Mouse (Mus musculus) C2C12 (cell line): ENCODE measurements around the gene Ubald2.

ENCODE experiments used
- CTCF ChIP-seq: IDR thresholded peaks from one replicate; pipeline ENCODE4 v1.5.1; 2011; ENCODE audit not compliant: control insufficient read depth, insufficient read depth, insufficient read length
- MAX ChIP-seq: IDR thresholded peaks from one replicate; pipeline ENCODE4 v1.6.1; 2011; ENCODE audit warnings: mild to moderate bottlenecking, control low read depth
- MYOG ChIP-seq: IDR thresholded peaks from one replicate; pipeline ENCODE4 v1.6.1; 2011; ENCODE audit not compliant: control insufficient read depth, insufficient read length; ENCODE audit errors: extremely low read depth
- USF1 ChIP-seq: IDR thresholded peaks from one replicate; pipeline ENCODE4 v1.6.1; 2011; ENCODE audit warnings: low read depth, mild to moderate bottlenecking, control low read depth, moderate library complexity

GRCm38 (mm10) chr11:116421102-116421501 lies 12.8 kb upstream of the Ubald2 start:
- no peak for TF ChIP-seq CTCF
- TF ChIP-seq MAX, result no peak
- TF ChIP-seq MYOG, result no peak
- TF ChIP-seq USF1, result no peak
